ENCODE assay signal across 8 mouse cellular contexts in genomic region chr3:133544551-133545303, GRCm38 (mm10). TPM values are rescaled to one million over a fixed set of nuclear protein-coding genes. Genes with fewer than 3 reads are reported as not detected.
A peak's percentile ranks its signal among the peaks of the same experiment; 100 is the strongest.
DNase-seq lines count a peak whose midpoint lies in the region; ATAC-seq and TF ChIP-seq lines count a peak whose summit lies in the region.

Gene Tet2, minus strand, starts transcription at chr3:133545139.

- no peak for TF ChIP-seq CTCF in liver, postnatal 0 days (IDR thresholded peaks at IDR 0.05; ENCODE audit: low read depth)

- no peaks in the 10 kb centered on the region for H3K9me3 ChIP-seq in forebrain, embryonic 14.5 days (replicated peaks; ENCODE audit: control insufficient read depth, low read length)
- H3K9me3 ChIP-seq in liver, postnatal 0 days (ENCODE audit: low read length) = no peaks in the 10 kb centered on the region
- H3K9me3 ChIP-seq in neural tube, embryonic 13.5 days = no peaks in the 10 kb centered on the region

- peak; percentile 64 for ATAC-seq in forebrain, embryonic 14.5 days
- peak; percentile 62 for ATAC-seq in liver, postnatal 0 days
- ATAC-seq in neural tube, embryonic 13.5 days (ENCODE audit: low read depth) = peak; percentile 75

- peak within 1 kb of the TSS; percentile 92 for H3K9ac ChIP-seq in forebrain, embryonic 14.5 days (ENCODE audit: low read length)
- peak within 1 kb of the TSS; percentile 85 for H3K9ac ChIP-seq in liver, postnatal 0 days (replicated peaks)
- peak within 1 kb of the TSS; percentile 84 for H3K9ac ChIP-seq in neural tube, embryonic 13.5 days

- no peaks in the 10 kb centered on the region for H3K36me3 ChIP-seq in forebrain, embryonic 14.5 days (ENCODE audit: control insufficient read depth, insufficient read depth, low read length)
- no peaks in the 10 kb centered on the region for H3K36me3 ChIP-seq in liver, postnatal 0 days (replicated peaks; ENCODE audit: insufficient read depth, low read length)
- no peaks in the 10 kb centered on the region for H3K36me3 ChIP-seq in neural tube, embryonic 13.5 days

- peak; percentile 82 for DNase-seq in CD4-positive helper T cell, adult 2 months (ENCODE audit: low read depth, low spot score)
- DNase-seq in brain, adult 2 months (ENCODE audit: low read depth, low spot score) = peak; percentile 73
- peak; percentile 69 for DNase-seq in forebrain, embryonic 14.5 days (ENCODE audit: low spot score)
- peak; percentile 73 to 79 for DNase-seq in heart, postnatal 10 days
- peak; percentile 75 to 84 for DNase-seq in kidney, postnatal 4 days
- peak; percentile 70 for DNase-seq in liver, postnatal 0 days
- DNase-seq in testis, postnatal 10 days (ENCODE audit: low spot score) = peak; percentile 82

- 0 out of 2 replicates have a peak, but pooled peaks have one; percentile 45 for TF ChIP-seq EP300 in liver, postnatal 0 days (IDR thresholded peaks at IDR 0.05; ENCODE audit: low read depth)

- no peaks in the 10 kb centered on the region for H3K27me3 ChIP-seq in forebrain, embryonic 14.5 days (replicated peaks; ENCODE audit: control insufficient read depth, insufficient read depth, low read length)
- H3K27me3 ChIP-seq in liver, postnatal 0 days (ENCODE audit: insufficient read depth, low read length) = no peaks in the 10 kb centered on the region
- H3K27me3 ChIP-seq in neural tube, embryonic 13.5 days = no peaks in the 10 kb centered on the region

- intact Hi-C loops in heart, postnatal 10 days (cut with DNase I) = loop anchor here (5.0 kb wide), 3 partner anchors 58 to 232 kb away; partner anchors contain the start of gene Ppa2

- peaks cover 6% of the 10 kb centered on the region; the same call in 1 of the 2 replicates for H3K4me1 ChIP-seq in forebrain, embryonic 14.5 days (ENCODE audit: control insufficient read depth, insufficient read depth, low read length)
- H3K4me1 ChIP-seq in liver, postnatal 0 days (ENCODE audit: insufficient read depth) = peaks cover 9% of the 10 kb centered on the region; the same call in 1 of the 2 replicates
- peaks cover 34% of the 10 kb centered on the region for H3K4me1 ChIP-seq in neural tube, embryonic 13.5 days (replicated peaks)

- H3K4me2 ChIP-seq in forebrain, embryonic 14.5 days (ENCODE audit: low read length) = peak within 1 kb of the TSS; percentile 69
- H3K4me2 ChIP-seq in liver, postnatal 0 days (ENCODE audit: low read depth, low read length) = peak within 1 kb of the TSS; percentile 91
- H3K4me2 ChIP-seq in neural tube, embryonic 13.5 days = peak within 1 kb of the TSS; percentile 67

- H3K4me3 ChIP-seq in forebrain, embryonic 14.5 days (ENCODE audit: low read depth, low read length) = peak within 1 kb of the TSS; percentile 77
- peak within 1 kb of the TSS; percentile 65 for H3K4me3 ChIP-seq in liver, postnatal 0 days (ENCODE audit: low read depth, low read length)
- peak within 1 kb of the TSS; percentile 82 for H3K4me3 ChIP-seq in neural tube, embryonic 13.5 days

- peak within 1 kb of the TSS; percentile 94 for H3K27ac ChIP-seq in forebrain, embryonic 14.5 days (ENCODE audit: low read depth, low read length)
- H3K27ac ChIP-seq in liver, postnatal 0 days (ENCODE audit: low read depth) = peak within 1 kb of the TSS; percentile 94
- H3K27ac ChIP-seq in neural tube, embryonic 13.5 days (replicated peaks) = peak within 1 kb of the TSS; percentile 96

- WGBS in forebrain, embryonic 14.5 days = under 1% methylated on average over 36 of the region's 73 CpGs
- WGBS in liver, postnatal 0 days (ENCODE audit: insufficient replicate concordance) = 1% methylated on average over 48 of the region's 73 CpGs
- WGBS in neural tube, embryonic 13.5 days = under 1% methylated on average over 56 of the region's 73 CpGs

RNA-seq across cellular contexts. Expression of gene Tet2, which starts in this region (rescaled TPM):
- polyA plus RNA-seq in forebrain, embryonic 14.5 days (2014; fragmentation: Nextera tagmentation; extraction: Ambion mirVana) = 13.1 and 17.0 TPM in 2 replicates
- 10 to 100 TPM; 41.3 to 44.4 TPM for total RNA-seq in heart, postnatal 10 days (2021)
- polyA plus RNA-seq in liver, postnatal 0 days (2015; fragmentation: Nextera tagmentation; extraction: Ambion mirVana) = 3.9 and 4.3 TPM in 2 replicates
- polyA plus RNA-seq in neural tube, embryonic 13.5 days (2015; fragmentation: Nextera tagmentation; extraction: Ambion mirVana) = 18.2 and 19.8 TPM in 2 replicates

Comparison
In these comparisons a context has a peak if more than half of its experiments do, and no peak if none do; other contexts are left out.
1. Peak in every context shown above with its lines: DNase-seq, ATAC-seq, H3K4me3 ChIP-seq and H3K27ac ChIP-seq.